Mouse (Mus musculus) liver, embryonic 12.5 days (tissue): ENCODE data around the gene Lmo7. TPM values are rescaled to one million over a fixed set of nuclear protein-coding genes. Genes with fewer than 3 reads are reported as not detected.

Experiments
- ATAC-seq: fragments of 200-750 bp; cut with Nextera tagmentation; 2 replicates; pipeline ENCODE4 v1.8.0; 2017; ENCODE audit warnings: moderate number of reproducible peaks, mild to moderate bottlenecking, moderate library complexity
- H3K27ac ChIP-seq: fragments of 300-500 bp; sonication (generic); 2 replicates; pipeline ENCODE4 v1.5.1; 2016; ENCODE audit warnings: mild to moderate bottlenecking
- H3K27me3 ChIP-seq: fragments of 300-500 bp; sonication (generic); replicated peaks from 2 replicates; pipeline ENCODE4 v1.6.1; 2016; ENCODE audit warnings: mild to moderate bottlenecking, moderate library complexity
- H3K36me3 ChIP-seq: fragments of 300-500 bp; sonication (generic); 2 replicates; pipeline ENCODE4 v1.6.1; 2016; ENCODE audit warnings: mild to moderate bottlenecking, moderate library complexity
- H3K4me1 ChIP-seq: fragments of 300-500 bp; sonication (generic); 2 replicates; pipeline ENCODE4 v1.6.1; 2016
- H3K4me2 ChIP-seq: fragments of 300-500 bp; sonication (generic); 2 replicates; pipeline ENCODE4 v1.6.1; 2016; ENCODE audit warnings: mild to moderate bottlenecking, moderate library complexity
- H3K4me3 ChIP-seq: fragments of 300-500 bp; sonication (generic); 2 replicates; pipeline ENCODE4 v1.5.1; 2016; ENCODE audit warnings: mild to moderate bottlenecking, moderate library complexity
- H3K9ac ChIP-seq: fragments of 300-500 bp; sonication (generic); 2 replicates; pipeline ENCODE4 v1.6.1; 2016; ENCODE audit warnings: mild to moderate bottlenecking, moderate library complexity
- H3K9me3 ChIP-seq: fragments of 300-500 bp; sonication (generic); replicated peaks from 2 replicates; pipeline ENCODE4 v1.6.1; 2016; ENCODE audit warnings: mild to moderate bottlenecking, moderate library complexity
- WGBS: fragments of 180-500 bp; shearing (Covaris S2); methylation state at CpG from one replicate; pipeline ENCODE4 v1.1.7; 2016; ENCODE audit not compliant: insufficient replicate concordance; 5-methylcytosine and 5-hydroxymethylcytosine counted together
- polyA plus RNA-seq: library from polyadenylated mRNA; unstranded; fragments of >200 nt; fragmentation: Nextera tagmentation; extraction: Ambion mirVana; gene quantifications from 2 replicates; pipeline ENCODE4 v1.2.1, GENCODE M21; 2016

The Lmo7 gene
- polyA plus RNA-seq, 1 experiment from 2014 or later, result 3.3 TPM

DNA sequence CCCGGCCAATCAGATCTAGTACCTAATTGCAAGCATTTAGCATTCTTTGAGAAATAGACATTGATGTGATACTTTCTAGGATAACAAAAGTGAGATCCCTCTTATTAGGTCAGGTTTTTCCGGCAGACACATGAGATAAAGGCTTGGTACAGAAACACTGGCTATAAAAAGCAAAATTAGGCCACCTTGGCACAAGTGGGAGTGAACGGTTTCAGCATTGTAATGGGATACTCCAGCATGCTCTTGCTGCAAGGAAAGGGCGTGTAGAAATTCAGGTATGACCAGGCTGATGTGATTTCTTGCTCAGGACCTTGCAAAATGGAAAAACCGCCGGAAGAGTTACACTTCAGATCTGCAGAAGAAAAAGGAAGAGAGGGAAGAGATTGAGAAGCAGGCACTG lies 168.5 kb downstream of the Lmo7 start:
- Histone ChIP-seq H3K4me3 (no peak overlapping the region), H3K4me2 (no peak overlapping the region)

DNA sequence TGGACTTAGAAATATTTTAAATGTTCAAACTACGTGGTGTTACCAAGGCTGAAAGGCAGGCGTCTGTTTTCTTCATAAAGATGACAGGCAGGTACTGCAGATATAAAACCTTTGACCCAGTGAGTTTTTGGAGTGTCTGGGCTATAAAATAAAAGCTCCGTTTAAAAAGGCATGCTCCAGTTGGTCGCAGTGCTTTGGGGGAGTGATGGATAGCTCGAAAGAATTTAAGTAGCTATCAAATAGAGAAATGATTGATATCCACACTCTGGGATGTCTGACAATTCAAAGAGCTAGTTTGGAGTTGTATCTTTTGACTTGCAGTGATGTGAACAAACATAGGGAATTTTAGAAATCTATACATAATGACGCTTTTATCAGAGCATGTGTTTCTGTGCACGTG lies 171.7 kb downstream of the Lmo7 start:
- Histone ChIP-seq H3K36me3 (no peaks in the 10 kb centered on the region), H3K4me3 (no peak overlapping the region), H3K4me2 (no peak overlapping the region), H3K9me3 (no peaks in the 10 kb centered on the region), H3K27me3 (no peaks in the 10 kb centered on the region), H3K4me1 (no peaks in the 10 kb centered on the region), H3K9ac (no peak overlapping the region), H3K27ac (no peak overlapping the region)
- no peak for ATAC-seq
- 67% methylated on average over 7 of the region's 7 CpGs for WGBS

More for the DNA sequence above, 168.5 kb downstream of the Lmo7 start:
- H3K27ac ChIP-seq, result no peak overlapping the region
- 67% methylated on average over 6 of the region's 6 CpGs for WGBS
- H3K4me1 ChIP-seq, result no peaks in the 10 kb centered on the region
- ATAC-seq, result no peak
- H3K9me3 ChIP-seq, result no peaks in the 10 kb centered on the region
- no peaks in the 10 kb centered on the region for H3K36me3 ChIP-seq
- H3K9ac ChIP-seq, result no peak overlapping the region
- H3K27me3 ChIP-seq, result no peaks in the 10 kb centered on the region

DNA sequence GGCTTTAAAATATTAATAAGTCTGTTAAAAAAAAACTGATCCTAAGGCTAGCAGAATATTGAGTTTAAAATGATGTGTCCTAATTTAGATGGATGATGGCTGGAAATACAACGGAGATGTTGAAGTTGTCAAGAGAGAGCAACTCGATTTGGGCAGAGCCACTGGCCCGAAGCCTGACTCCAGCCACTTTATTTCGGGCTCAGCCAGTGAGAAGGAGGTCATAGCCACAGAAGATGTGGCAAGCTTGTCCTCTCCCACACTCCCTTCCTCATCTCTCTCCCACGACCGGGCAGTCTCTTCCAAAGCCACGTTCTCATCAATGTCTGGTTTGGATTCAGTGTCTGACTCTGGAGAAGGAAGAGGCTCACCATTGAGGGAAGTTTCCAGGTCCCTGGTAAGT lies 172.2 kb downstream of the Lmo7 start:
- Histone ChIP-seq H3K4me3 (no peak overlapping the region), H3K27ac (no peak overlapping the region), H3K36me3 (no peaks in the 10 kb centered on the region), H3K4me2 (no peak overlapping the region), H3K4me1 (no peaks in the 10 kb centered on the region), H3K9ac (no peak overlapping the region), H3K9me3 (no peaks in the 10 kb centered on the region), H3K27me3 (no peaks in the 10 kb centered on the region)
- ATAC-seq, result no peak
- 67% methylated on average over 7 of the region's 7 CpGs for whole genome bisulfite sequencing

DNA sequence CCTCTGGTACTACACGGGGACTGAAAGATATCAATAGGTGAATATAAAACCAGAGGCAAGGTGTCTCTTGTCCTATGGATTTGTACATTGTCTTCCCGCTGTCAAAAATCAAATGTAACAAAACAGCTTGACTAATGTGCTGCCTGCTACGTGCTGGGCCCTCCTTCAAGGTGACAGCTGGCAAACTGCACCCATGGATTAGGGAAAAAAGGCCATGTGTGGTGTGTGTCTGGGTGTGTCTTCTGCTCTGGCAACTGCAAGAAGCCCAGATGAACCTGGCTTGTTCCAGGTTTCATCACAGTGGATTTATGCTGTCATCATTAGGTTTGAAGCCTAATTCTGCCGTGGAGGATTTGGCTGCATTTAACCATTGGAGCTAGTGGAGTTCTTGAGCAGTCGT lies 174.0 kb downstream of the Lmo7 start:
- no peak overlapping the region for H3K9ac ChIP-seq
- no peaks in the 10 kb centered on the region for H3K9me3 ChIP-seq
- no peak overlapping the region for H3K4me2 ChIP-seq
- no peaks in the 10 kb centered on the region for H3K27me3 ChIP-seq
- H3K4me1 ChIP-seq, result no peaks in the 10 kb centered on the region
- H3K4me3 ChIP-seq, result no peak overlapping the region
- H3K27ac ChIP-seq, result no peak overlapping the region
- ATAC-seq, result no peak
- no peaks in the 10 kb centered on the region for H3K36me3 ChIP-seq
- WGBS, result 67% methylated on average over 5 of the region's 5 CpGs

GRCm38 (mm10) chr14:101911983-101912382 lies 182.2 kb downstream of the Lmo7 start:
- Histone ChIP-seq H3K27me3 (no peaks in the 10 kb centered on the region), H3K4me3 (no peak overlapping the region), H3K9me3 (no peaks in the 10 kb centered on the region), H3K9ac (no peak overlapping the region), H3K4me1 (no peaks in the 10 kb centered on the region), H3K4me2 (no peak overlapping the region), H3K36me3 (no peaks in the 10 kb centered on the region), H3K27ac (no peak overlapping the region)
- ATAC-seq, result no peak
- 71% methylated on average over 7 of the region's 7 CpGs for WGBS

DNA sequence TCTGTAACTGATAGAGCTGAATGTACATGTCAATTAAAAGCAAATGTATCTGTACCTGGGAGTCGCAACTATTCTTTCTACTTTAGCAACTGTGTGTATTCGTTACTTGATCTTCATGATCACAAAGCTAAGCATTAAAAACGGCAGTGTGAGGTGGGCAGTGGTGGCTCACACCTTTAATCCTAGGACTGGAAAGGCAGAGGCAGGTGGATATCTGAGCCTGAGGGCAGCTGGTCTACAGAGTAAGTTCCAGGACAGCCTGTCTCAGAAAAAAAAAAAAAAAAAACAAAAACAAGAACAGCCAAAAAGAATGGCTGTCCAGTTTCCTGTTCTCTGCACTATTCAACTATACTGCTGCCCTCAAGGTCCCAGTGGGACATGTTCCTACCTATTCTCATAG lies 182.6 kb downstream of the Lmo7 start:
- Histone ChIP-seq H3K9me3 (no peaks in the 10 kb centered on the region), H3K4me2 (no peak overlapping the region), H3K4me3 (no peak overlapping the region), H3K27me3 (no peaks in the 10 kb centered on the region), H3K9ac (no peak overlapping the region), H3K27ac (no peak overlapping the region), H3K36me3 (no peaks in the 10 kb centered on the region), H3K4me1 (no peaks in the 10 kb centered on the region)
- WGBS, result 76% methylated on average over 3 of the region's 3 CpGs
- no peak for ATAC-seq

DNA sequence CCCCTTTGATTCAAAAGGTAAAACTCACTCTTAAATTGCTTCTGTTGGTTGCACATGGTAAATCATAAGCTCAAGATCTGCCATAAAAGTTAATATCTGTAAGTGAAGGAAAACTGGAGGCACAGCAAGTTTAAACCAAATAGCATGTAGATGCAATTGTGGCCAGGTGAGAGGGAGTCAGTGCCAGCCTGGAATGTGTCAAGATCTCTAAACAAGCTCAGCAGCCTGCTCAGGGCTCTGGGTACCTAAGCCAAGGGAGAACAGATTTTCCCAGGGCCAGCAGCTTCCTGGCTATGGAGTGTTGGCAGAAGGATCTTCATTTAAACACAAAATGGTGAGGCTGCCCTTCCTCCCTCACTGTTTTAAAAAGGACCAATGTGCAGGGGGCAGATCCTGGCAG lies 184.6 kb downstream of the Lmo7 start:
- Histone ChIP-seq H3K9ac (no peak overlapping the region), H3K4me3 (no peak overlapping the region), H3K9me3 (no peaks in the 10 kb centered on the region), H3K36me3 (0 out of 2 replicates have a peak, but pooled peaks cover 1% of the 10 kb centered on the region), H3K4me2 (no peak overlapping the region), H3K4me1 (no peaks in the 10 kb centered on the region), H3K27ac (no peak overlapping the region), H3K27me3 (no peaks in the 10 kb centered on the region)
- no peak for ATAC-seq

- ATAC-seq, result no peak
- no peak overlapping the region for H3K27ac ChIP-seq
- H3K9ac ChIP-seq, result no peak overlapping the region
- 0 out of 2 replicates have a peak, but pooled peaks cover 2% of the 10 kb centered on the region for H3K36me3 ChIP-seq
- H3K9me3 ChIP-seq, result no peaks in the 10 kb centered on the region
- 61% methylated on average over 8 of the region's 8 CpGs for WGBS
- no peaks in the 10 kb centered on the region for H3K27me3 ChIP-seq
- H3K4me1 ChIP-seq, result no peaks in the 10 kb centered on the region
- H3K4me3 ChIP-seq, result no peak overlapping the region
- no peak overlapping the region for H3K4me2 ChIP-seq
These were observed 186.1 kb downstream of the Lmo7 start for GRCm38 (mm10) chr14:101915867-101916266.

DNA sequence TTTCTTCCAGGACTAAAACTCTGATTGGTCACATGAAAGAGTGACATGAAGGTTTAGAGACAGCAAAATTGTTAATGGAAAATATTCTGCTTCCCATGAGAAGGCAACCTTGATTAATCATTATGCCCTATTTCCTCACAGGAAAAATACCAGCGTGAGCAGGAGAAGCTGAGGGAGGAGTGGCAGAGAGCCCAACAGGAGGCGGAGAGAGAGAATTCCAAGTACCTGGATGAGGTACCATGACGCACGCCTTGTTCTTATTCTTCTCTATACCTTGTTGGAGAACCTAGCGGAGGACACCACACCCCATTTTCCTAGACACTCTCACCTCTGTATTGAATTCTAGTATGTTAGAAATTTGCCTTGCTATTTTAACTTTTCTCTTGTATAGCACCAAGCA lies 188.7 kb downstream of the Lmo7 start:
- no peak overlapping the region for H3K9ac ChIP-seq
- H3K27ac ChIP-seq, result no peak overlapping the region
- no peaks in the 10 kb centered on the region for H3K27me3 ChIP-seq
- no peak for ATAC-seq
- H3K36me3 ChIP-seq, result 0 out of 2 replicates have a peak, but pooled peaks cover 2% of the 10 kb centered on the region
- no peak overlapping the region for H3K4me3 ChIP-seq
- 80% methylated on average over 5 of the region's 5 CpGs for WGBS
- no peaks in the 10 kb centered on the region for H3K4me1 ChIP-seq
- H3K9me3 ChIP-seq, result no peaks in the 10 kb centered on the region
- H3K4me2 ChIP-seq, result no peak overlapping the region

GRCm38 (mm10) chr14:101927646-101928244 lies 198.0 kb downstream of the Lmo7 start:
- H3K27ac ChIP-seq, result no peak overlapping the region
- ATAC-seq, result no peak
- no peak overlapping the region for H3K9ac ChIP-seq
- H3K4me1 ChIP-seq, result no peaks in the 10 kb centered on the region
- no peaks in the 10 kb centered on the region for H3K9me3 ChIP-seq
- 69% methylated on average over 12 of the region's 12 CpGs for WGBS
- H3K36me3 ChIP-seq, result no peaks in the 10 kb centered on the region
- no peak overlapping the region for H3K4me3 ChIP-seq
- no peaks in the 10 kb centered on the region for H3K27me3 ChIP-seq
- no peak overlapping the region for H3K4me2 ChIP-seq

GRCm38 (mm10) chr14:101930576-101931447 lies 201.1 kb downstream of the Lmo7 start:
- H3K27ac ChIP-seq, result no peak overlapping the region
- ATAC-seq, result no peak
- no peaks in the 10 kb centered on the region for H3K27me3 ChIP-seq
- no peak overlapping the region for H3K4me3 ChIP-seq
- 77% methylated on average over 25 of the region's 25 CpGs for WGBS
- no peaks in the 10 kb centered on the region for H3K36me3 ChIP-seq
- no peaks in the 10 kb centered on the region for H3K4me1 ChIP-seq
- H3K4me2 ChIP-seq, result no peak overlapping the region
- H3K9me3 ChIP-seq, result no peaks in the 10 kb centered on the region
- no peak overlapping the region for H3K9ac ChIP-seq

DNA sequence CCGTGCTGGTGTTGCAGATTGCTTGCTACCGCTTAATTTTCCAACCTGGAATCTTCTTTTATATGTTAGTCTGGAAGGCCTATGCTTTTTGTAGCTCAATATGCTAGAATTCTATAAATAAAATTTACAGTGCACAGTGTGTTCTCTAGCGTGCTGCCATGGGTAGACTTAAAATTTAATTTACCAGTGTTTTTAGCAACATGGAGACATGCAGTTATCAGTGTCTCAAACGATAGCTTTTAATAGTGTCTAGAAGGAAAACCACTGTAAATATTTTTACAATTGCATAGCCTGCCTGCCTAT lies 201.6 kb downstream of the Lmo7 start:
- Histone ChIP-seq H3K36me3 (no peaks in the 10 kb centered on the region), H3K27me3 (no peaks in the 10 kb centered on the region), H3K4me2 (no peak overlapping the region), H3K9me3 (no peaks in the 10 kb centered on the region), H3K4me3 (no peak overlapping the region), H3K9ac (no peak overlapping the region), H3K27ac (no peak overlapping the region), H3K4me1 (no peaks in the 10 kb centered on the region)
- 75% methylated on average over 4 of the region's 4 CpGs for WGBS
- ATAC-seq, result no peak

DNA sequence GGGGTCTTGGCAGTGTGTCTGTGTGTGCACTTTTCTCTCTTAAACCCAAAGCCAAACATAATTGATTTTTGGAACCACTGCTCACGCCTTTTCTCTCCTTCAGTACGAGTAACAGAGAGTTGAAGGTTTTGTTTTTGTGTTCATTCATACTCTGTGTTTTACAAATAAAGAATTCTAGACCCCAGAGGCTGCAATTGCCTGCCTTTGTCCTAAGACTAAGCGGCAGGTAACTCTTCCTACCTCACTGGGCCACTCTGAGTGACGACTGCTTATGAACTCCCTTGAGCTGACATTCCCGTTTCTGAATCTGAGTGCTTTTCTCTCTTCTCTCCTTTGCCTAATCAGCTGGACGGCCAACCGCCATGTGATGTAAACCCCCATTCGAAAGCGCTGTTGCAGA lies 203.8 kb downstream of the Lmo7 start:
- no peak overlapping the region for H3K27ac ChIP-seq
- no peaks in the 10 kb centered on the region for H3K27me3 ChIP-seq
- no peaks in the 10 kb centered on the region for H3K36me3 ChIP-seq
- 75% methylated on average over 9 of the region's 9 CpGs for WGBS
- no peak overlapping the region for H3K9ac ChIP-seq
- no peaks in the 10 kb centered on the region for H3K9me3 ChIP-seq
- H3K4me3 ChIP-seq, result no peak overlapping the region
- H3K4me2 ChIP-seq, result no peak overlapping the region
- no peaks in the 10 kb centered on the region for H3K4me1 ChIP-seq
- no peak for ATAC-seq
